ENCODE assay signal across 23 mouse cellular contexts in genomic region chr12:100890548-100890947, GRCm38 (mm10). TPM values are rescaled to one million over a fixed set of nuclear protein-coding genes. Genes with fewer than 3 reads are reported as not detected.
DNase-seq lines count a peak whose midpoint lies in the region; ATAC-seq and TF ChIP-seq lines count a peak whose summit lies in the region.
"Had no signal": no experiment of that assay in that cellular context is flagged by ENCODE, and none has a peak within 500 bp of the region (broad histone marks: within the 10 kb centered on the region; RNA-seq: fewer than 3 reads in every experiment).

No protein-coding gene starts in this region.

- H3K4me2 ChIP-seq in intestine, postnatal 0 days (replicated peaks; ENCODE audit: low read depth), result no peak overlapping the region
- H3K4me2 ChIP-seq: embryonic facial prominence, embryonic 15.5 days; heart, embryonic 13.5 days; hindbrain, embryonic 12.5 days; intestine, embryonic 15.5 days had no signal

- H3K27ac ChIP-seq in intestine, postnatal 0 days (ENCODE audit: low read depth, low read length), result no peak overlapping the region
- H3K27ac ChIP-seq: embryonic facial prominence, embryonic 15.5 days; forebrain, embryonic 10.5 days; gastrocnemius, adult 2 months; heart, embryonic 13.5 days; hindbrain, embryonic 12.5 days; intestine, embryonic 15.5 days had no signal

- ATAC-seq in megakaryocyte, adult 5-6 weeks (ENCODE audit: poor library complexity, severe bottlenecking), result peak; percentile 2; the same call in 1 of the 2 replicates
- ATAC-seq in intestine, postnatal 0 days, result no peak
- ATAC-seq: forebrain, embryonic 14.5 days; hindbrain, embryonic 16.5 days; intestine, embryonic 15.5 days had no signal

- no peak overlapping the region for H3K9ac ChIP-seq in intestine, postnatal 0 days (ENCODE audit: low read depth, low read length)
- H3K9ac ChIP-seq: embryonic facial prominence, embryonic 15.5 days; heart, embryonic 13.5 days; hindbrain, embryonic 12.5 days; intestine, embryonic 15.5 days had no signal

- peak; percentile 42 for DNase-seq in 416B (ENCODE audit: low read depth)
- DNase-seq in CD4-positive helper T cell, adult 2 months (ENCODE audit: low read depth, low spot score), result peak; percentile 82
- DNase-seq in T-cell, adult 2 months (ENCODE audit: low spot score), result peak; percentile 32
- DNase-seq in layer of hippocampus, adult 9-10 months (ENCODE audit: low spot score), result no peak
- DNase-seq in right cerebral cortex, postnatal 25 days, result no peak
- DNase-seq: adrenal gland, adult 2 months; adrenal gland, postnatal 25 days; cerebellum, adult 18-20 months; cerebellum, adult 9-11 months; gastrocnemius, adult 2 months; gastrocnemius, postnatal 36 days; heart, postnatal 4 days had no signal

- 88% methylated on average over 3 of the region's 3 CpGs for WGBS in intestine, postnatal 0 days

- H3K27me3 ChIP-seq in intestine, postnatal 0 days (replicated peaks; ENCODE audit: control insufficient read depth, insufficient read depth, low read length), result no peaks in the 10 kb centered on the region
- H3K27me3 ChIP-seq: hindbrain, embryonic 12.5 days; intestine, embryonic 15.5 days had no signal

- H3K9me3 ChIP-seq in intestine, postnatal 0 days (ENCODE audit: control insufficient read depth), result no peaks in the 10 kb centered on the region
- H3K9me3 ChIP-seq: embryonic facial prominence, embryonic 15.5 days; forebrain, embryonic 10.5 days; G1E; heart, embryonic 13.5 days; hindbrain, embryonic 12.5 days; intestine, embryonic 15.5 days had no signal

- no peaks in the 10 kb centered on the region for H3K36me3 ChIP-seq in intestine, postnatal 0 days (ENCODE audit: control insufficient read depth, insufficient read depth)
- H3K36me3 ChIP-seq: embryonic facial prominence, embryonic 15.5 days; forebrain, embryonic 10.5 days; G1E; heart, embryonic 13.5 days; hindbrain, embryonic 12.5 days; intestine, embryonic 15.5 days had no signal

- no peak overlapping the region for H3K4me3 ChIP-seq in intestine, postnatal 0 days (ENCODE audit: low read depth, low read length)
- H3K4me3 ChIP-seq: embryonic facial prominence, embryonic 15.5 days; erythroblast, embryonic 14.5 days; forebrain, embryonic 10.5 days; gastrocnemius, adult 2 months; heart, embryonic 13.5 days; hindbrain, embryonic 12.5 days; intestine, embryonic 15.5 days had no signal

- H3K4me1 ChIP-seq in intestine, postnatal 0 days (replicated peaks; ENCODE audit: control insufficient read depth, insufficient read depth, low read length), result no peaks in the 10 kb centered on the region
- H3K4me1 ChIP-seq: heart, embryonic 13.5 days had no signal

- TF ChIP-seq CTCF in intestine, postnatal 0 days (IDR thresholded peaks at IDR 0.05; ENCODE audit: low read depth), result no peak

RNA-seq across cellular contexts. Expression of gene Gpr68, which starts 17.4 kb away (rescaled TPM):
- total RNA-seq in megakaryocyte, adult 5-6 weeks (2015), result 0.11 and 1.1 TPM in 2 replicates
- 0.49 and 0.77 TPM in 2 replicates for total RNA-seq in megakaryocyte, adult 5-6 weeks (2017)
- polyA plus RNA-seq in intestine, postnatal 0 days (2015; fragmentation: Nextera tagmentation; extraction: Ambion mirVana), result 0.31 TPM in 2 replicates
- polyA plus RNA-seq: erythroblast, embryonic 14.5 days; G1E had no signal

Comparison
In these comparisons a context has a peak if more than half of its experiments do, and no peak if none do; other contexts are left out.
1. DNase-seq: peak in 416B (single experiment), CD4-positive helper T cell, adult 2 months (single experiment) and T-cell, adult 2 months (single experiment); none in layer of hippocampus, adult 9-10 months (single experiment) and right cerebral cortex, postnatal 25 days (single experiment).